Mouse (Mus musculus) ovary, postnatal 10 days (tissue): ENCODE data around the gene St3gal2.
A peak's percentile ranks its signal among the peaks of the same experiment; 100 is the strongest.
"Not testable (repeated sequence)": the region's sequence is repeated elsewhere in the genome, so short reads cannot be mapped to it uniquely, and the experiment has no call there.

Experiments used
- DNase-seq: peaks from one replicate; pipeline ENCODE4 v3.0.0; 2022; ENCODE audit warnings: low spot score

The St3gal2 gene

GRCm38 (mm10) chr8:110944276-110944876, 24.7 kb downstream of the St3gal2 start:
- no peak for DNase-seq

DNA sequence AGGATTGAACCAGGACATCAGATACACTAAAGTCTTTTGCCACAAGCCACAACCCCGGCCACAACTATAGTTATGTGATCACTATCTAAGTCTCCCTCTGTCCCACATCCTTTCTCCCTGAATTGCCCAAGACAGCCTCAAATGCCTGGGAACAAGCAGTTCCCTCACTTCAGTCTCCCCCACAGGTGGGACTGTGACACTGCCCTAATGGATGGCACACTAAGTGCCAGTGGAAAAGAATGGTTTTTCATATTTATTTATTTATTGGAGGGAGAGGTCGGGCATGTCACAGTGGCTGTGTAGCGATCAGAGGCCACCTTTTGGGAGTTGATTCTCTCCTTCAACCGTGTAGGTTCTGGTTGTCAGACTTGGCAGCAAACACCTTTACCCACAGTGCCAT, 26.0 kb downstream of the St3gal2 start:
- no peak for DNase-seq

GRCm38 (mm10) chr8:110950065-110950484, 30.4 kb downstream of the St3gal2 start:
- no peak for DNase-seq

GRCm38 (mm10) chr8:110954776-110955175, 35.1 kb downstream of the St3gal2 start:
- no peak for DNase-seq

DNA sequence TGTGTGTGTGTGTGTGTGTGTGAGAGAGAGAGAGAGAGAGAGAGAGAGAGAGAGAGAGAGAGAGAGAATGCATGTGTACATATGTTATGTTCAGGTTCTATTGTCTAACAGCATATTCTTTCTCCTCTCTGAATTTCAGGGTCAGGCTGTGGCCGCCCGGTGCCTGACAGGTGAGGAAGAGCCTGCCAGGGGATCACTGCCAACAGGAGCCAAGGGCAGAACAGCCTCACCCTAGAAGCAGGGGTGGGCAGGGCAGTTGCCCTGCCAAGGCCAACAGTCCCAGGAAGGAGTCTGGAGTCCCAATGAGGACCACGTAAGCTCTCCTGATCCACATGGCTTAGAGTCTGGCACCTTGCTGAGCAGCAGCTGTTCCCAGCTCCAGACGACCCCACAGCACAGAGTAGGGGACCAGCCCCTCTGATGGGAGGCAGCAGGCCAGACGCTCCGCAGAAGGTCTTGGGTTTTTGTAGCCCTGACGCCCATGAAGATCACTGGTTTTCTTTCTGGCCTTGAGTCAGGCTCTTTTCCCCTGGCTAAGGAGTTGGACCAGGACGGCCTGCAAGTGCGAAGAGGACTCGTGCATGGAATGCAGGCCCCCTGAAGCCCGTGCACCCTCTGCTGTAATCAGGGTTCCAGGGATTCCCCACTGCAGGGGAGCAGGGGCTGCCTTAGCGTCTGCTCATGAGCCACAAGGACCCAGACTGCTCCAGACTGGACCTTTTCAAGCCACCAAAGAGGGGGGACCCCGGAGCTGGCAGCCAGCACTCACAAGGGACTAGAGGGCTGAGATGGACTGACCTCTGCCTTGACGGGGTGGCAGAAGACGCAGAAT, 37.1 kb downstream of the St3gal2 start:
- DNase-seq: no peak

DNA sequence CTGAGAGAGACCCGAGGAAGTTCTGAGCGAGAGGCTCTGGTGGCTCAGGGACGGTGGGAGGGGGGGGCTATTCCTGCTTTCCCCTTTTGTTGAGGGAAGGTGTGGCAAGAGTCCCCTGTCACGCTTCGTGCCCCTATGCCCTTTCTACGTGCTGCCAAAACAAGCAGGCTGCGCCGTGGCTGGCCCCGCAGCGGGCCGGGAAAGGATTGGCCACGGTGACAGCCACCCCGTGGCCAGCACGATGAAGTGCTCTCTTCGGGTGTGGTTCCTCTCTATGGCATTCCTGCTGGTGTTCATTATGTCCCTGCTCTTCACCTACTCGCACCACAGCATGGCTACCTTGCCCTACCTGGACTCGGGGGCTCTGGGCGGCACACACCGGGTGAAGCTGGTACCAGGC, 37.7 kb downstream of the St3gal2 start:
- no peak for DNase-seq

- DNase-seq: no peak
Observed at GRCm38 (mm10) chr8:110958135-110958534, 38.4 kb downstream of the St3gal2 start.

GRCm38 (mm10) chr8:110958553-110958952, 38.8 kb downstream of the St3gal2 start:
- not testable (repeated sequence) for DNase-seq

DNA sequence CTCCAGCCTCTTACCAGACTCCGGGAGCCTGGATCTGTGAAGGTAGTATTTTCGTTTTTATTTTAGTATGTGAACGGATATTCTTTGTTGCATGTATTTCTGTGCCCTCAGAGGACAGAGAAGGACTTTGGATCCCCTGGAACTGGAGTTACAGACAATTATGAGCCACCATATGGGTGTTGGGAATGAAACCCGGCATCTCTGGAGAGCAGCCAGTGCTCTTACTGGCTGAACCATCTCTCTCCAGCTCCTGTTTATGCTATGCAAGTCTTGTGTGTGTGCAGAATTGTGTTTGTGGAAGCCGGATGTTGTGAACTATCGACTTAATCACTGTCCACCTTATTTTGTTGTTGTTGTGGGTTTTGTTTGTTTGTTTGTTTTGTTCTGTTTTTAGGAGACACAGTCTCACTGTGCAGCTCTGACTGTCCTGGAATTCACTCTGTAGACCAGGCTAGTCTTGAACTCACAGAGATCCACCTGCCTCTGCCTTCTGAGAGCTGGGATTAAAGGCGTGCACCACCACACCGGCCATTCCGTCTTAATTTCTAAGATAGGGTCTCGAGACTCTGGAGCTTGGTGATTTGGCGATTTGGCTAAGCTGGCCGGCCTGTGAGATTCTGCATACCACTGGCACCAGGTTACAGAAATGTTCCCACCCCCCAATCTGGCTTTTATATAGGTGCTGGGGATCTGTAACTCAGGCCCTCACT, 39.5 kb downstream of the St3gal2 start:
- no peak for DNase-seq

GRCm38 (mm10) chr8:110959906-110960305, 40.2 kb downstream of the St3gal2 start:
- no peak for DNase-seq

DNA sequence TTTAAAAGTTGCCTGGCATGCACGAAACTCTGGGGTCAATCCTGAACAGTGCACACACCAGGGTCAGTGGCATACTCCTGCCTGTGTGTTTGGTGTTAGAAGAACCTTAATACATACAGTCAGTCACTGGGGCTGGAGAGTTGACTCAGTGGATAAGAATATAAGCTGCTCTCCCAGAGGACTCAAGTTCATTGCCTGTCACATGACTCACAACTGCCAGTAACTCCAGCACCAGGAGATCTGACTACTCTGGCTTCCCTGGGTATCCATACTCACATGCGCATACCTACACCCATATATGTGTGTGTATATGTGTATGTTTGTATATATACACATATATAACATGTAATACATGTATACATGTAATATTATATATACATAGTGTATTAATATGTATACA, 43.3 kb downstream of the St3gal2 start:
- DNase-seq: no peak

GRCm38 (mm10) chr8:110964666-110965065, 44.9 kb downstream of the St3gal2 start:
- DNase-seq: no peak

DNA sequence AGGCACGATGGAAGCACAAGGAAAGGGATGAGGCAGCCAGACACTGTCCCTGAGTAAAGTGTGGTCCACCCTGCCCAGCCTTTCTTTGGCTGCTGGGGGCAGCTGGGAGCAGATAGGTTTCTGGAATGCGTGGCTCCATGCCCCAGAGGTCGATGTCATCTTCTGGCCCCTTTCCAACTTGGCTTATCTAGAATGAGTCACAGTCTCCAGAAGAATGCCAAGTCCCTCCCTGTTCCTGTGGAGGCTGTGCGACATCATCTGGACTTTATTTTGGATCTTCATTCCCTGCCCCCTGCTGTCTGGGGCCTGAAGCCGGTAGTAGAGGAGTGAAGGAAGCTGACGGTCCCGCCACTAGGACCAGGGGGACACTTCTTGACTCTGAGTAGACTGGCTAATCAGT, 45.9 kb downstream of the St3gal2 start:
- DNase-seq: no peak

DNA sequence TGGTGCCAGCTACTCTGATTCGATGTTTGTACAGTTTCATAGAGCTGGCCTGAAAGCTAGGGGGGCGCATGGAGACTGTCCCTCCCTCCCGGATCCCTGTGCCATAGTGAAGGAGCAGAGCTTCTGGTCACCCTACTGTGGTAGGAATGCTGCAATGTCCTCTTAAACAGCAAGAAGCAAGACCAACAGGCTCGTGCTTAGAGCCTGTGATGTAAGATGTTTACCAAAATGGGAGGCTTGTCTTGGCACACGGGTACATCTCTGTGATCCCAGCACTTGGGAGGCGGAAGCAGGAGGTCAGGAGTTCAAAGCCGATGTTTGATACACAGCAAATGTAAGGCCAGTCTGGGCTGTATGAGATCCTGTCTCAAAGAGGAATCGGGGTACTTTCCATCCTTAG, 46.9 kb downstream of the St3gal2 start:
- DNase-seq: no peak

DNA sequence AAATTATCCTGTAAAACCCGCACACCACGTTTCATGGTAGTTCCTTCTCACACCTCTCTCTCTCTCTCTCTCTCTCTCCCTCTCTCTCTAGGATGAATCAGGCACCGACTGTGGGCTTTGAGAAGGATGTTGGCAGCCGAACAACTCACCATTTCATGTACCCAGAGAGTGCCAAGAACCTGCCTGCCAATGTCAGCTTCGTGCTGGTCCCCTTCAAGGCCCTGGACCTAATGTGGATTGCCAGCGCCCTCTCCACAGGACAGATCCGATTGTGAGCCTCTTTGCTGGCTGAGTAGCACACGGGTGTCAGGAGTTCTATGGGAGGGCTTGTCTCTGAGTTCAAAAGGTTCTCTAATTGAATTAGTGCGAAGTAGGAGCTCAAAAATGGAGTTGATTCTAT, 47.6 kb downstream of the St3gal2 start:
- no peak for DNase-seq

- DNase-seq: peak; percentile 69
Observed at GRCm38 (mm10) chr8:110969910-110970770, 50.4 kb downstream of the St3gal2 start.

DNA sequence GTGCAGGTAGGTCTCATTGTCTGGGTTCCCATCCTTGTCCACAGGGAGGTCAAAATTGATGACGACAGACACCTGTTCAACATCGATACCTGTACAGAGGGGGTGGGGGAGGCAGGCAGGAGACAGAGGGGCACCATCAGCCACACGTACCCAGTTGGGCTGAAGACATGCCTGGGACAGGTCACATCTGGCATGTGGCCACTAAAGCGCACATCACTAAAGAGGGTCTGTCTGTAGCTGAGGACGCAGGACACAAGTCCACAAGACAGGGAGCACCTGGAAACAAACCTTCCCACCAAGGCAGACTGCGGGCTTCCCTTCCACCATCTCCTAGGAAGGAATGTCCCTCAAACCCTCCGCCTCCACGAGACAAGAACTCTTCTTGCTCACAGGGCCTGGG, 56.8 kb downstream of the St3gal2 start:
- DNase-seq: not testable (repeated sequence)

DNA sequence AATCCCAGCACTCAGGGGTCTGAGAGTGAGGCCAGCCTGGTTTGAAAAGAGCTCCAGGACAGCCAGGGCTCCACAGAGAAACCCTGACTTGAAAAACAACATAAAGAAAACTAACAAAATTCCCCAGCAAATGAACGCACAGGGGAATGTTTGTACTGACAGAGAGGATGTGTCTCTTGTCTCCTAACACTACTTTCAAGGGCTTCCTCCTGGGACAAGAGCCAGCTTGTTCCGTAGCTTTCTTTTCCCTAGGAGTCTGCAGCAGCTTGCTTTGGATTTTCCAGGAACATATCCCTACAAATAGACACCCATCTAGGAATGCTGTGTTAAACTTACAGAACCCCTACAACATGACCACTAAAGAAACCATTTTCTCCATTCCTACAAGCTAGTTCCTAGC, 58.3 kb downstream of the St3gal2 start:
- not testable (repeated sequence) for DNase-seq

GRCm38 (mm10) chr8:110981304-110981703, 61.6 kb downstream of the St3gal2 start:
- DNase-seq: no peak

- DNase-seq: no peak
Observed at GRCm38 (mm10) chr8:110987805-110988744, 68.4 kb downstream of the St3gal2 start.

GRCm38 (mm10) chr8:110990017-110990416, 70.3 kb downstream of the St3gal2 start:
- no peak for DNase-seq
